In the genomic region with DNA sequence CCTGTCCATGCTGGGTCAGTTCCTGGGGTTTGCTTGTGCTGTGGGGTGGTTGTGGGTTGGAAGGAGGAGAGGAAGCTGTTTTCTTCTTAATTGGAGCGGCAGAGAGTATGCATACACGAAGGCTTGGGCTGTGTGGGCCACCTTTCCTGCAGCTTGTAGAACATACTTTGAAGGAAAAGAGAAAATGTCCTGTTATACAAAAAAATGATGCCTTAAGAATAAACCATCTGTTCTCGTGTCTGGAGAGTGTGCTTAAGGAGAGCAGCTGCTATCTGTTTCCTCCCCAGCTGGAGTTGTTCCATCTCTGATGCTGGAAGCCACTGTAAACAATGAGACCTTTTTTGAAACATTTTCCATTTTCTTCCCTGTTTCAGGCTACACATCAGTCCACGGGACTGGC, we compare ENCODE assay signal across 9 mouse cellular contexts.
DNase-seq lines count a peak whose midpoint lies in the region; ATAC-seq and TF ChIP-seq lines count a peak whose summit lies in the region.
"Had no signal": no experiment of that assay in that cellular context is flagged by ENCODE, and none has a peak within 500 bp of the region (broad histone marks: within the 10 kb centered on the region; RNA-seq: fewer than 3 reads in every experiment).

No protein-coding gene starts in this region.

- H3K36me3 ChIP-seq in heart, embryonic 12.5 days: no peaks in the 10 kb centered on the region
- H3K36me3 ChIP-seq: neural tube, embryonic 12.5 days had no signal

- no peak for TF ChIP-seq CTCF in layer of hippocampus, adult 2 months (conservative IDR thresholded peaks at IDR 0.05)

- H3K9me3 ChIP-seq in heart, embryonic 12.5 days (replicated peaks): no peaks in the 10 kb centered on the region
- H3K9me3 ChIP-seq: neural tube, embryonic 12.5 days had no signal

- peaks cover 8% of the 10 kb centered on the region for H3K4me1 ChIP-seq in heart, embryonic 12.5 days (replicated peaks)
- H3K4me1 ChIP-seq: neural tube, embryonic 12.5 days had no signal

- H3K9ac ChIP-seq in heart, embryonic 12.5 days: no peak overlapping the region
- H3K9ac ChIP-seq: neural tube, embryonic 12.5 days had no signal

- no peak overlapping the region for H3K4me3 ChIP-seq in heart, embryonic 12.5 days
- no peak overlapping the region for H3K4me3 ChIP-seq in layer of hippocampus, adult 2 months
- H3K4me3 ChIP-seq: neural tube, embryonic 12.5 days had no signal

- H3K4me2 ChIP-seq in heart, embryonic 12.5 days: no peak overlapping the region
- H3K4me2 ChIP-seq: neural tube, embryonic 12.5 days had no signal

- no peaks in the 10 kb centered on the region for H3K27me3 ChIP-seq in heart, embryonic 12.5 days (replicated peaks)
- H3K27me3 ChIP-seq: neural tube, embryonic 12.5 days had no signal

- peak; percentile 55 for DNase-seq in kidney, postnatal 10 days
- no peak for DNase-seq in kidney, postnatal 25 days
- DNase-seq in layer of hippocampus, adult 2 months (ENCODE audit: low spot score in 2 of 2): peak; percentile 15 to 59
- peak; percentile 25 to 30 for DNase-seq in right cerebral cortex, postnatal 36 days (ENCODE audit: low spot score in 2 of 2)
- no peak for DNase-seq in Muller cell, postnatal 12 days (ENCODE audit: inconsistent ontology term)
- DNase-seq in adrenal gland, adult 18-20 months (ENCODE audit: low spot score in 2 of 2): no peak
- DNase-seq: cerebellum, adult 8-10 months had no signal

- H3K27ac ChIP-seq in heart, embryonic 12.5 days (ENCODE audit: poor library complexity, severe bottlenecking): 0 out of 2 replicates have a peak overlapping the region, but pooled peaks have one; percentile 8
- peak overlapping the region; percentile 57 for H3K27ac ChIP-seq in layer of hippocampus, adult 2 months
- H3K27ac ChIP-seq: neural tube, embryonic 12.5 days had no signal

- no peak; the same call in 1 of the 2 replicates for ATAC-seq in heart, embryonic 12.5 days (ENCODE audit: insufficient number of reproducible peaks, low FRiP score)

- WGBS in heart, embryonic 12.5 days: 53% methylated on average over 4 of the region's 4 CpGs

Comparison
In these comparisons a context has a peak if more than half of its experiments do, and no peak if none do; other contexts are left out.
1. DNase-seq: peak in kidney, postnatal 10 days (single experiment), layer of hippocampus, adult 2 months (2 of 2) and right cerebral cortex, postnatal 36 days (2 of 2); none in kidney, postnatal 25 days (0 of 2), Muller cell, postnatal 12 days (single experiment) and adrenal gland, adult 18-20 months (0 of 2).